Mouse (Mus musculus) brain, embryonic 14.5 days (tissue): ENCODE results near the gene Htt.

Source experiments
- CTCF ChIP-seq: fragments of 200-500 bp; IDR thresholded peaks from 2 replicates; pipeline ENCODE4 v1.5.1; 2012; ENCODE audit warnings: inconsistent platforms, mild to moderate bottlenecking, moderate library complexity, borderline replicate concordance; ENCODE audit not compliant: insufficient read depth, insufficient read length; ENCODE audit errors: extremely low read depth
- POLR2A ChIP-seq: fragments of 200-500 bp; IDR thresholded peaks from 2 replicates; pipeline ENCODE4 v1.6.1; 2012; ENCODE audit warnings: mild to moderate bottlenecking, inconsistent platforms, borderline replicate concordance; ENCODE audit not compliant: poor library complexity, insufficient read depth, insufficient read length, severe bottlenecking; ENCODE audit errors: extremely low read depth

- TF ChIP-seq POLR2A (no peak), CTCF (no peak)
These were observed 38.9 kb downstream of the Htt start for GRCm38 (mm10) chr5:34800292-34800953.
